Mouse (Mus musculus): ENCODE data around the gene Hoxd4.

GRCm38 (mm10) chr2:74738623-74739475 is 27.1 kb downstream of the Hoxd4 start:
- no peak for TF ChIP-seq POLR2A (IDR thresholded peaks at IDR 0.05; ENCODE audit: low read depth, low read length)
- no peak for TF ChIP-seq CTCF (conservative IDR thresholded peaks at IDR 0.05; ENCODE audit: insufficient read depth, insufficient read length, low read depth, low read length)
